Mouse (Mus musculus): ENCODE measurements around the gene Zic4.

- TF ChIP-seq GATA1 (IDR thresholded peaks at IDR 0.05; ENCODE audit: low read length): no peak
- TF ChIP-seq TAL1 (IDR thresholded peaks at IDR 0.05; ENCODE audit: low read length): no peak
Measured at GRCm38 (mm10) chr9:91373811-91374575, 11.8 kb downstream of the Zic4 start.

All from erythroblast, embryonic 14.5 days (primary cell).